Mouse (Mus musculus) layer of hippocampus, postnatal 10 days (tissue): ENCODE measurements around the gene Ddx60. TPM values are rescaled to one million over a fixed set of nuclear protein-coding genes. Genes with fewer than 3 reads are reported as not detected.

ENCODE experiments used
- DNase-seq, 2 experiments: peaks; one replicate each; pipeline ENCODE4 v3.0.0; 2021; ENCODE audit warnings: low spot score in 2 of 2
- total RNA-seq, 2 experiments: library from RNA; stranded (reverse); gene quantifications; 2 replicates each; pipeline ENCODE4 v1.2.3; 2021

Ddx60 gene
- total RNA-seq, 2 experiments from 2014 or later: 0.38 to 0.55 TPM

DNA sequence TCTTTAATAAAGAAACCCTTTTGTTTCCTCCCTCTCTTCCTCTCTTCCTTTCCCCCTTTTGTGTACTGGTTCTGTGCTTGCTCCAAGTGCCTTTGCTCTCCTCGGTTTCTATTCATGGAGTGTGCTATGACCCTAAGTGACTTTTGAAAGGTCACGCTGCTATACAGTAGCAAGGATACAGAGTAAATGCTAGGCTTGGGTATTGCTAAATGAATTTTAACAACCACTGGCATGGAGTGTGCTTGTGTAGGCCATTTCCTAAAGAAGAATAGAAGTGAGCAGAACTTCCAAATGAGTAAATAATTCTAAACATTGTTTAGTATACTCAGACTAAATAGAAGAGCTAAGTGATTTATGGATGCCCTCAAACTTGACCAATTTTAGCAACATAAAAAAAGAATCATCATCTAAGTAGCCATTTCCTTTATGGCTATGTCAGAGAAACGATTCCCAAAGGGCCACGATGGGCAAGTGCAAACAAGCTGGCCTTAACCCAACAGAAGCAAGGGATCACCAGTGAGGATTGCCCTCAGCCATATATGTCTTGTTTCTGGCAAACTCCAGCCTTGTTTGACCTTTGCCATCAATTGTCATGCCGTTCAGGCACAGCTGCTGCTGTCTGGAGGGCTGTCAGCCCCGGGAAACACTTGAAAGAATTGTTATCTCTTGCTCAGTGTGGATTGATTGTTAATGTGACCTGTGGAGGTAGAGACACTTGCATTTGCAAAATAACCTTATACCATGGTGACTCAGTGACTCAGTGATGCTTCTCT is 58.0 kb downstream of the Ddx60 start:
- no peak for DNase-seq

DNA sequence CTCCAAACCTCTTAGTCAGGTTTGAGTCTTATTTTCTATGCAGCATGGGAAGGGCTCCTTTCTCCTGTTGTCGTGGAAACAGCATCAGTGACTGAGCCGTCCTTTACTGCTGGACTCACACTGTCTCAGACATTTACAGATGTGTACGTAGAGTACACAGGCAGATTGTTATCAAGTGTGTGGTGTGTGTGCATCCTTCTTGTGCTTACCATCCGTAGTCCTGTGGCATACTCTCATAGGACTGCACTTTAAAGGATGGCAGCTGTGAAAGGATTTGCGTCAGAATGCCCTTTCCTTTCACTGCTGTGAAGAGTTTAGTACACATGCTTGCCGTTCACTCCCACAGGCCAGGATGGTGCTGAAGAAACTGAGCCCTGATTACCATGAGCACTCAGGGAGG is 61.6 kb downstream of the Ddx60 start:
- no peak for DNase-seq

DNA sequence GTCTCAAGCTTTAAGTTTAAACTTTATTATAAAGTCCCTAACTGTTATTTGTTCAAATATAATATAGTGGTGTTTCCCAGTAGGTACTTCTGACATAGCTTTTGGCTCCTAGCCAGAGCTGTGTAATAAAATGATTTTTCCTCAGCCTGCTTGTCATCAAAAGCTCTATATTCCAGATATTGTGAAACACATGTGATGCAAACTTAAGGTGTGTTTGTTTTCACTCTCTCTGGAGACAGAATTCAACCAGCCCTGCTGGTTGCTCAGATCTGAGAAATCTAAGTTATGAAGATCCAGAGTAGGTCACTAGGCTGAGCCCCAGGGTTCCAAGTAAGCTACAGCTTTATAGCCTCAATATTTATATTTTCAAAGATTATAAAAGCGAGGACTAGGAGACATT is 64.9 kb downstream of the Ddx60 start:
- no peak for DNase-seq

DNA sequence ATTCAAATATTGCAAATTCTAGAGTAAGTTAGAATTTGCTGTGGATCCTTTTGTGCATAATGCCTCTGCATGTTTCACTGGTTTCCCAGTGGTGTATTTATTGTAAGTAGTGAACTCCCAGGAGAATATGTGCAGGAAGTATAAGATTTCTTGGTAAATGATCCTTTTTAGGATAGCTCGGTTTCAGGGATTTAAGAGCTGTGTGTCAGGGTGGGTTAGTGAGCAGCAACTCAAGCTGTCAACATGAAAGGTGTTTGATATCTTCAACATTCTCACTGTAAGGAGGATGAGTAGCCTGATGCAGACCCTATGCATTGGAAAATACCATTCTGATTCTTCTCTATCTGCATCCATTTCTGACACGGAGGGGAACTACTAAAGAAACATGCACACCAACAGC is 69.2 kb downstream of the Ddx60 start:
- no peak for DNase-seq

DNA sequence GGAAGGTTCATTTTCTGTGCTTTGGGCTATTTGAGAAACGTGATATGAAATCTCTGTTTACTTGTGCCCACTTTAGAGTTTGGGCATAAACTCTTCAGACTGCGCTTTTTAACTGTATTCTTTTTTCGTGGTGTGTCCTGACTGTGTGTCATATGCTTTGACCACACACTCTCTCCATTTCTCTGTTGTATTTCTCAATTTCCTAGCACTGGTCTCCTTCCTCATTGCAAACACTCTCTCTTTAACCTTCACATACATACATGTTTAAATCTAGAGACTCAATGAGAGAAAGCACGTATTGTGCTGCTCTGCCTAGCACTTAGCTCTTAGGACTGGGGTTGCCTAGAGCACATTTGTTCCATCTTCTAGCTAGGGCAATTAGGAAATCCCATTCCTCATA is 86.3 kb downstream of the Ddx60 start:
- DNase-seq: no peak

DNA sequence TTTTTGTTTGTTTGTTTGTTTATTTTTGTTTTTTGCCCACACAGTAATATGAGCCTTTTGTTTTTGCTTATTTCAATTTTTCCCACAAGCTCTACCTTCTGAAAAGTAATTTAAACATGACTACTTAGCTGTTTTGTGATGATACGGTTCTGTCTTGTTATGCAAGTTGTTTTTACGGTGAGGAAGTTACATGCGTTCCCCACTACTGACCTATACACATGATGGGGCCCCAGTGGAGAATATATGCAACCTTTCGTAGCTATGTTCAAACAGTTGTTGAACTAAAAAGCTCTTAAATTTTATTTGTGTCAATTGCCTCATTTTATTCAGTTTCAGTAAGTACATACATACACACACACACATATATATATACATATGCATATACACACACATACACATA is 86.7 kb downstream of the Ddx60 start:
- DNase-seq: no peak

DNA sequence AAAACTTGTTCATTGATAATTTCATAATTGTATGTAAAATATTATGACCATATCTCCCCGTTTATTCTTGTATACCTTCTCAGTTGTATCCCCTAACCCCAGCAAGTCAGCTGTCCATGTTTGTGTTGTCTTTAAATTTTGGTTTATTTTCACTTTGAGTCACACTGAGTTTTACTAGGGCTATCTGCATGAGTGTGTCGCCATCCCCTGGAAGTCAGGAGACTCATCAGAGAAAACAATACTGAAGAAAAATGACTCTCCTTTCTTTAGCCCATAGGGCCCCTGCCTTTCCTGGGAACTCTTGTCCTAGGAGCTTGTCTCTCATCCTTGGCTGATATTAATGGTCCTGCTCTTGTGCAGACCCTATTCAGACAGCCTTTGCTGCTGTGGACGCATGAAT is 106.5 kb downstream of the Ddx60 start:
- DNase-seq: no peak

DNA sequence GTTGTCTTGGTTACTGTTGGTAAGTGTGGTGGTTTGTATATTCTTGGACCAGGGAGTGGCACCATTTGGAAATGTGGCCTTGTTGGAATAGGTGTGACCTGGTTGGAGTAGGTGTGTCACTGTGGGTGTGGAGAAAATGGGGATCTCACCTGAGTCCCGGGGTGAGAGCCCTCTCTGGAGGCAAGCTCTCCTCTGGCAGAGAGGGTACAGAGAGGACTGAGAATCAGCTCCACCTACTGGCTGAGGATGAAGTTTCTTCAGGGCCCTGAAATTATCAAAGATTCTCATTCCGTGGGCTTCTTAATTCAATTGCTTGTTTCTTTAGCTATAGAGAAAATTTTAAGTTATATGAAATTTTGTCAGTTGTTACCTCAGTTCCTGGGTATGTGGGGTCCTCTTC is 118.9 kb downstream of the Ddx60 start:
- DNase-seq: no peak

DNA sequence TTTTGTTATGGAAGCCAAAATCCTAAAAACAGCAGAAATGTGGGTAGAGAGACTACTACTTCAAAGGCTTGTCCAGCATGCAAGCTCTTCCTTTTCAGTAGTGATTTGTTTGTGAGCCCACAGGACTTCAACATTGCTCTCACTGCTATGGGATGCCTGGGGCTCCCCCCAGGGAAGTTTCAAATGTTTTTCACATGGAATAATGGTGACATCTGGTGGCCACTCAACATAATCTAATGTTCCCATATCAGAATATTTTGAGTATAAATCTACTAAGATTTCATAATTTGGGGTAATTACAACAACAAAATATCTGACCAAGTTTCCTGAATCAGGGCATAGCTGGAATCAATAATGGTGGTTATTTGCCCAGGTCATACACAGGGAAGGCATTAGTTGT is 132.5 kb downstream of the Ddx60 start:
- peak; percentile 9 to 25 for DNase-seq

DNA sequence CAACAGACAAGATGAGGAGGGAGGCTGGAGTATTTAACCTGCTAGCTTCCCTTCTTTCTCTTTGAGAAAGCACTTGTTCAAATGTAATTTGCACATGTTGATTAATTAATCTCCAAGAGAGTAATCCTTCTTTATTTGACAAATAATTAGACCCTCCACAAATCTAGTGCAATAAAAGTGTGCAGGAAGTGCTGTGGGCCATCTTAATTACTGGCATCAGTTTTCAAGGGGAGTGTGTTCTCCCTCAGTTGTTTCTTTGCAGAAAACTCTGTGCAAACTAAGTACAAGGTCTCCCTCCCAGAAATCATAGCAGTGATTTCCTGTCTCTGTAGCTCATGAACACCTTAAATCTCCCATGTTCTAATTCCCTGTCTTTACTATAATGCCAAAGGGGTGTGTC is 140.4 kb downstream of the Ddx60 start:
- DNase-seq: no peak

DNA sequence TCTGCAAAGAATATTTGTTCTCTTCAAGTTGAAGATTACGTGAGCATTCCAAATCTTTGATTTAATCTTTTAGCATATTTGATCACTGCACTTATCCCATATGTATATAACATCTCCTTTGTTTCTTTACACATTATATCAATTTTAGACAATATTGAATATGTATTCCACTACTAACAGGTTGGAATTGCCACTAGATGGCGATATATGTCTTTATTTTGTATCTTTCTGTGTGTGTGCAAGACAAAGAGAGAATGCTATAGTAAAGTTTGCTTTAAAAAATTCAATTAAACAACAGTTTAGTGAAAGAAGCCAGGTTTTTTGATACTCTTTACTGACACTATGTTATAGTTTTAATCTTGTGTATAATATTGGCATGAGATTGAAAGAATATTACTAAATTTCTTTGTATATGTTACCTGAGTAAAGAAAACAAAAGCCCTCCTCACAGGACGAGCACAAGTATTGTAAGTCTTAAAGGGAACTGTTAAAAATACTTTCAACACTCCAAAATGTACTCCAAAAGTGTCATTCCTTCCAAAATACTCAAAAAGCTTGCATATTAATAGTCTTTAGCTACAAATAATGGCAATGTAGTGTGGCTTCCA is 152.4 kb downstream of the Ddx60 start:
- DNase-seq: no peak

DNA sequence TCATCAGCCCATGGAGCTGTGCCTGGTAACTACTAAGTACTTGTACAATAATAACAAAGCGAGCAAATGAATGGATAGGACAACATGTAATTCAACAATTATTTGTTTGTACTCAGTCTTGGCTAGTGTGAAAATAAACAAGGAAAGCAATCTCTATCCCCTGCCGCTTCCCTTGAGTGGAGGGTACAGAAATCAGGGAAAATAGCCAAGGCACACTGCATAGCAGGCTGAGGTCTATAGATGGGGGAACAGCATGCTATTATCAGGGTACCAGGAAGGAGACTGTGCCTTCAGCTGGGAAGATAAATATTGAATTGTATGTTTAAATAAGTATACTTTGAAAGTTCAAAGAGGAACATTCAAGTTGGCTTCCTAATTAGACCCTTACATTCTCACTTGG is 153.9 kb downstream of the Ddx60 start:
- DNase-seq: no peak

Other genes with a start within 250 kb of the Ddx60 start
- gene Palld, start 25.4 kb upstream of the Ddx60 start, total RNA-seq: 1 to 10 TPM; 9.5 to 9.9 TPM
- not detected for gene Anxa10, start 195.1 kb downstream of the Ddx60 start, total RNA-seq